Mouse (Mus musculus) erythroblast, adult 5-6 weeks (primary cell): ENCODE measurements around the gene Shmt2. TPM values are rescaled to one million over a fixed set of nuclear protein-coding genes. Genes with fewer than 3 reads are reported as not detected.
A peak's percentile ranks its signal among the peaks of the same experiment; 100 is the strongest.

Experiments used
- ATAC-seq: replicated peaks from 2 replicates; pipeline ENCODE4 v1.8.0; 2016; ENCODE audit warnings: moderate number of reproducible peaks, mild to moderate bottlenecking, moderate TSS enrichment, inconsistent platforms; ENCODE audit not compliant: poor library complexity, low FRiP score, severe bottlenecking
- total RNA-seq, 2 experiments: library from RNA; stranded (forward) in 1 of 2; stranded (reverse) in 1 of 2; fragments of 150-400 nt in 1 of 2; fragments of 200-764, 138-1000 nt in 1 of 2; gene quantifications; 2 replicates each; pipeline versions ENCODE4 v1.2.3 to v1.2.4; 2015 to 2017; ENCODE audit warnings: low replicate concordance in 2 of 2

Shmt2 gene
- total RNA-seq, 2 experiments from 2014 or later = 12.3 to 17.9 TPM

GRCm38 (mm10) chr10:127514111-127514698 is 8.0 kb downstream of the Shmt2 start:
- ATAC-seq = no peak

DNA sequence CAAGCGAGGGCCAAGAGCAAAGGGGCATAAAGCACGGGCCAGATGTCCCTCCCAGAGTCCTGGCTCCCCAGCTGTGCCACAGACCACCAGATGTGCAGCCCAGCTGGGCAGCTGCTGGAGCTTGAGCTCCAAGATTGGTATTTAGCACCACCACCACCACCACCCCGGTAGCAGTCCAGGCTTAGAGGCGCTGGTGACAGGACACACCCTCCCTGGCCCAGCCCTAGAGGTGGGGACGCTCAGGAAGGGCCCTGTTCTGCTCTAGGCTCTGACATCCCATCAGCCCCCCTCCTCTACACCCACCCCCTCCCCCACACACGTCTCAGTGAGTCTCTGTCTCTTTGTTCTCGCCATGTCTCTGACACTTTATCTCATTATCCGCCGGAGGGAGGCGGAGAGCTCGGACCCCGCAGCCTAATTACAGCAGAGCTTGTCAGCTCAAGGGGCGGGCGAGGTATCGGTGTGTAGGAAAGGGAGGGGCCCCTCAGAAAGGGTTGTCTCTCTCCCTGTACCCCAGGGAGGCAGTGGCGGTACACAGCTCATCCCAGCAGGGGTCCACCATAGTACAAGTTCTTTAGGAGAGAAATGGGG is 8.6 kb downstream of the Shmt2 start:
- no peak for ATAC-seq

DNA sequence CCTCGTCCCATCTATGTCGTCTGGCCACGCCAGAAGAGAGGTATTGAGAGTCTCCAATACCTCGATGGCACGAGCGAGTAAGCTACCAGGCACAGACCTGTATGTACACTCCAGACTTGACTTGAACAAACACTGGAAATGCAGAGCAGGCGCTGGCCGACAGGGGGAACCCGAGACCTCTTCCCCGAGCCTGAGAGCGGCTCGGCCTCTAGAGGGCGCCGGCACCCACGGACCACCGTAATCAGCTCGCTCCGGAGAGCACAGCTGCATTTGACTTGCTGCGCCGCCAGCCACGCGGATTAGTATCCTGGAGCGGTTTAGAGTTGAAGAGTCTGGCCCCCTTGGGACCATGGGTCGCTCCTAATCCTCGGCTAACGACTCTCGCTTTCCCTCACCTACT is 9.4 kb downstream of the Shmt2 start:
- peak; percentile 85 for ATAC-seq

DNA sequence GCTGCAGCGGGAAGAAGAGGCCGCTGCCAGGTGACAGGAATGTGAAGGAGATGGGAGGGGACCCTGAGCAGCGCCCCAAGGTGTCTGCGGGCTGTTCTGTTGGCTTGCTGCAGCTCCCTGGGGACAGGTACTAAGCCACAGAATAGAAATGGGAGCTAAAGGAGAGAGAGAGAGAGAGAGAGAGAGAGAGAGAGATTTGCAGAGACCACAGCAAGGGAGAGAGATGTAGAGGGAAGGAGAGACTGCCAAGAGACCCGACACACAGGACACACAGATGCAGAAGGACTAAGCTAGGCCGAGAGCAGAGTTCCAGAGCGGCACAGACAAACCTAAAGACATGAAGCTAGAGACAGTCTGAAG is 10.0 kb downstream of the Shmt2 start:
- ATAC-seq = no peak

DNA sequence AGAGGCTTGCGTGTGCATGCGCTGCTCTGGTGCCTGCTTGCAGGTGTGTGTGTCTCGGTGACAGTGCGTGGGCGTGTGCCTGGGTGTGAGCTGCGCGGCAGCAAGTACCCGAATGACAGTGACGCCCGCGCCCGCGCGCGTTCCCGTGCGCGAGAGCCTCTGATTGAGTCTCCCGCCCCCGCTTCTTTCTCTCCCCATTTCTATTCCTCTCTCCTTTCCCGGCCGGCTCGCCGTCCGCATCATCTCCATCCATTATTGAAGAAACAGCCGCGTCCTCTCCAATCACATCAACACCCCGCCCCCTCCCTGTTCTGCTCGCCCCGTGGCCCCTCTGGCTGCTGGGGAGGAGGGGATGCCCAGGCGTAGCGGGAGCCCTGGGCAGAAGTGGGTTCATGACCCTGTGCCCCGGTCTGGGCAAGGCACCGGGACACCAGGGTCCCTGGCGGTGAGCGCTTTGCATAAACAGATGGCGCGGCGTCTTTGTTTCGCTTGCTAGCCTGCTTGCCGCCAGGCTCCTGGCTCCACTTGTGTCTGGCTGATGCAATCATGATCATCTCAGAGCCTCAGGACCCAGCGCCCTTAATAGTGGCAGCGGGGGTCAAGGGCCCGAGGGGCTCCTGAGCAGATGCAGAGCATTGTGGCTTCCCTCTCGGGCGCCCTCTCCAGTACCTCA is 10.5 kb downstream of the Shmt2 start:
- ATAC-seq = no peak

- no peak for ATAC-seq
These were observed 11.2 kb downstream of the Shmt2 start for GRCm38 (mm10) chr10:127510895-127511617.

- ATAC-seq = no peak
These were observed 12.2 kb downstream of the Shmt2 start for GRCm38 (mm10) chr10:127509837-127510701.

DNA sequence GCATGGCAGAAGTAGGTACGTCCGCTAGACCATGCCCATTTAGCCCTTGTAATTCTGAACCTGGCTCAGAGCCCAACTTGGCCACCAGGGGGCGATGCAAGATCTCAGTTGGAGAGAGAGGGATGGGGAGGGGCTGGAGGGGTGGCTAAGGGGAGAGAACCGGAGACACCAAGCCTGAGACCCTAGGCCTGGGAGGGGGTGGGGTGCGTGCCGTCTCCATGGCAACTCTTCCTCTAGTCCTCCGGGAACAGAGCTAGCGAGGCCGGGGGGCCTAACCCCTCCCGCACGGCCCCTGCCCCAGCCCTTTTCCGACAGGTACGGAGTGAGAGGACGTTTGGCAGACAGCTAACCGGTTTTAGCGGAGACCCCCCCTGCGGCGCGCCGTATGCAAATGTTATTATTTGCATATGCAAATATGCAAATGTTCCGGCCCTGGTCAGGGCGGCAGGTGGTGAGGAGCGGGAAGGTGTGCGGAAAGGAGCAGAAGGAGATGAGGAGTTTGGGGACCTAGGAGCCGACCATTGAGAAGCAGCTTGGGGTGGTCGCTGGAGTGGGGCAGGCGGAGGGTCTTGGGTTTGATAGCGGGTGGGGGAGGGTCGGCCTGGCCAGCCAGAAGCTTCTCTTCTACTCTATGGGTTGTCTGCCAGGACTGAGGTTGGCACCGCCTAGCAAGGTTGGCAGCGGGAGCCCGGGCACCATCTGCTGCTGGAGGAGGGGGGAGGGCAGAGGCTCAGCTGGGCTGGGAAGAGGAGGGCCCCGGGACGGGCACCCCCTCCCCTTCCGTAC is 13.0 kb downstream of the Shmt2 start:
- ATAC-seq = peak; percentile 57; the same call in 1 of the 2 replicates

- no peak for ATAC-seq
These were observed 14.0 kb downstream of the Shmt2 start for GRCm38 (mm10) chr10:127508239-127508638.

DNA sequence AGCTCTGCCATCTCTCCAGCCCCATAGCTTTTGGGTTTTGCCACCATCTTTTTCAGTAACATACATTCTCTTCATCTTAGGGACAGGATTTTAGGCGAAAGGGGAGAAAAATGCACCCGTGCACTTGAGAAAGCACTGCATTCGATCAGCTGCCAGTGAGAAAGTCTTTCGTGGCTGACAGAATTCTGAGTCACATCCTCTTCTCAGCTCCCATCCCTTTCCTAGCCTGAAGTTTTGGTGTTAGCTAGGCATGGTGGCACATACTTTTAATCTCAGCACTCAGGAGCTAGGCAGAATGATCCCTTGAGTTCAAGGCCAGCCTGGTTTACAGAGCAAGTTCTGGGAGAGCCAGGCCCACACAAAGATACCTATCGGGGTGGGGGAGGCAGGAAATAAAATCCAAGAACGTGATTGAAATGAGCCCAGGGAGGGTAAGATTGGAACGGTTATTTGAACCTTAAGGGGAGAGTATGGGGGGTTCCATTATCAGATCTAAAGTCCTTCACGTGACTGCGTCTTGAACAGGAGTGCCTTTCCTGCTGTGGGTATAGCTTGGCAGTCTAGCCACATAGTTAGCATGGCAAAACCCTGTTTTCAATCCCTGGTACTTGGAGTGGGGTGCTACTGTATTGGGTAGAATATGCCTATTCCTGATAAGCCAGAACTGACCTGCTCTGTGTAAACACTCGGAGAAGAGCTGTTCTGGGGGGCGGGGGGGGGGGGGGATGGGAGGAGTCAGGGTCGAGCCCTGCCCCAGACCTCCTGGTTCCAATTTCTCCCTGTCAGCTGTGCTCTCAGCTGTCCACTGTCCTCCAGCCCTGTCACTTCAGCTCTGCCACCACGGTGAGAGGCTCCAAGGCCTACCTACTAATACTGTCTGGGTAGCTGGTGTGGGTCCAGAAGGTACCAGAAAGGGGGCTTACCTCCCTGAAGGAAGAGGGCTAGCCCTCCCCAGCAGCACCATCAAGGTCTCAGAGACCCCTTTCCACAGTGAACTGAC is 21.1 kb downstream of the Shmt2 start, which contains the start of gene Stac3:
Stac3 (plus strand) TSS at position 793 of the 1,000 bp plus-strand sequence.
- ATAC-seq = no peak

DNA sequence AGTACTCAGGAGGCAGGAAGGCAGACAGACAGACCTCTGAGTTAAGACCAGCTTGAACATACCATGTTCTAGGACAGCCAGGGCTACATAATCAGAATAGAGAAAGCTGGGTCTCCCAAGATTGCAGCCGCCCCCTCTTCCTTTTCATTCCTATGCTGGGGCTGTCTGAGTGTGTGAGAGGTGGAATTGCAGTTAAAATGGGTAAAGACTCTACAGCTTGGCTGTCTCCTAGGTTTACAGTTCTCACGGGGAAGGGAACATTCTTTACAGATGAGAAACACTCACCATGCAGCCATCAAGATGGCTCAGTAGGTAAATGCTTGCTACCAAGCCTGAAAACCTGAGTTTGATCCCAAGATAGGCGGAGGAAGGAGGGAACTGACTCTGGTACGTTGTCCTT is 22.2 kb downstream of the Shmt2 start:
- ATAC-seq = no peak

GRCm38 (mm10) chr10:127499516-127499915 is 22.7 kb downstream of the Shmt2 start:
- ATAC-seq = no peak

- ATAC-seq = no peak
These were observed 26.1 kb downstream of the Shmt2 start for GRCm38 (mm10) chr10:127496156-127496555.

DNA sequence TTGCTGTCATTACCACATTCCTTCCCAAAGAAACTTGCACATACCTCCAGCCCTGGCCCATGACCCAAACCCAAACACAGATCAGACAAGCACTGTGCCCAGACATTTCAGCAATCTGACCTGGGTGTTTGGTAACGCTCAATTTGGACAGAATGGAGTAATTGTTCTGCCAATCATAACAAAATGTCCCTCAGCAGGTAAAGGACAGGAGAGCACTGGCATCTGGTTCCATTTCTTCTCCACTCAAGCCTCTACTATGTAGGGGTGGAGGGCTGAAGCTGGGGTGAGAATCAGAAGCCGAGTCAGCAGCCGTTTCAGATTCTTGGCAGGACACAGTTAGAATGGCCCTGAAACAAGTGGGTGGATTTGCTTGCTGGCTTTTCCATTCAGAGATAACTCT is 30.1 kb downstream of the Shmt2 start:
- ATAC-seq = no peak

GRCm38 (mm10) chr10:127491128-127491512 is 31.1 kb downstream of the Shmt2 start:
- no peak for ATAC-seq

GRCm38 (mm10) chr10:127490160-127491127 is 31.8 kb downstream of the Shmt2 start:
- ATAC-seq = no peak

DNA sequence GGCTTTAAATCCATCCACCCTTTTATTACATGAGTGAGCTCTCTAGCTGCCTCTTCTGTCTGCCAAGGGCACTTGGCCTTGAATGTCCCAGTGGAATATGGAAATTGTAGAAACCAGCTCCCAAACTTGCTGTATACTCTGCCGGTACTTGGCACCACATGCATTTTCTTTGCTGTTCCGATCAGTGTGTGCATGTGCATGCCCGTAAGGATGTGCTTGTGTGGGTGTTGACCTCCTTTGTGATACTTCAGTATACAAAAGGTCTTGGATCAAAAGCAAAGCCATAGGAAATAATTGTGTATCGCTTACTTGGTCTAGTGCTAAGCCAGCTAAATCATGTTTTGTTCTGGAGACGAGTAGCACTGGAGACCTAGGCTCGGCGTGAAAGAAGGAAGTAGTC is 33.4 kb downstream of the Shmt2 start:
- no peak for ATAC-seq
